Mouse (Mus musculus) 3T3-L1 (cell line): ENCODE data around the gene Ptp4a2.
"Not testable (repeated sequence)": the region's sequence is repeated elsewhere in the genome, so short reads cannot be mapped to it uniquely, and the experiment has no call there.

Source experiments
- DNase-seq: peaks from one replicate; pipeline ENCODE4 v3.0.0-alpha.2; 2015; ENCODE audit warnings: low read depth, low spot score

The Ptp4a2 gene

GRCm38 (mm10) chr4:129810798-129811604, at the start of gene Ptp4a2:
Gene Ptp4a2 (plus strand): TSS chr4:129811219.
- DNase-seq = peak; percentile 57

- no peak for DNase-seq
Measured at GRCm38 (mm10) chr4:129761606-129762005, 49.4 kb upstream of the Ptp4a2 start.

GRCm38 (mm10) chr4:129762496-129762895, 48.5 kb upstream of the Ptp4a2 start:
- not testable (repeated sequence) for DNase-seq

GRCm38 (mm10) chr4:129765351-129765750, 45.7 kb upstream of the Ptp4a2 start:
- DNase-seq = no peak

- no peak for DNase-seq
Measured at GRCm38 (mm10) chr4:129767782-129768181, 43.2 kb upstream of the Ptp4a2 start.

- not testable (repeated sequence) for DNase-seq
Measured at GRCm38 (mm10) chr4:129768742-129769141, 42.3 kb upstream of the Ptp4a2 start.

- no peak for DNase-seq
Measured at GRCm38 (mm10) chr4:129770600-129770999, 40.4 kb upstream of the Ptp4a2 start.

GRCm38 (mm10) chr4:129771314-129771671, 39.7 kb upstream of the Ptp4a2 start:
- peak; percentile 39 for DNase-seq

- DNase-seq = peak; percentile 27
Measured at GRCm38 (mm10) chr4:129771672-129772521, 39.1 kb upstream of the Ptp4a2 start.

- no peak for DNase-seq
Measured at GRCm38 (mm10) chr4:129781881-129782675, 28.9 kb upstream of the Ptp4a2 start.

GRCm38 (mm10) chr4:129782857-129783331, 28.1 kb upstream of the Ptp4a2 start:
- DNase-seq = peak; percentile 67

- DNase-seq = no peak
Measured at GRCm38 (mm10) chr4:129783506-129783905, 27.5 kb upstream of the Ptp4a2 start.

- DNase-seq = peak; percentile 97
Measured at GRCm38 (mm10) chr4:129785178-129785577, 25.8 kb upstream of the Ptp4a2 start.

GRCm38 (mm10) chr4:129788693-129789092, 22.3 kb upstream of the Ptp4a2 start:
- no peak for DNase-seq

GRCm38 (mm10) chr4:129789635-129790034, 21.4 kb upstream of the Ptp4a2 start:
- DNase-seq = no peak

- no peak for DNase-seq
Measured at GRCm38 (mm10) chr4:129790475-129790874, 20.5 kb upstream of the Ptp4a2 start.

- no peak for DNase-seq
Measured at GRCm38 (mm10) chr4:129791399-129791798, 19.6 kb upstream of the Ptp4a2 start.

GRCm38 (mm10) chr4:129792666-129793202, 18.3 kb upstream of the Ptp4a2 start:
- no peak for DNase-seq

- DNase-seq = peak; percentile 79
Measured at GRCm38 (mm10) chr4:129793713-129794329, 17.2 kb upstream of the Ptp4a2 start.

- peak; percentile 80 for DNase-seq
Measured at GRCm38 (mm10) chr4:129795151-129795860, 15.7 kb upstream of the Ptp4a2 start.
